Mouse (Mus musculus) MEL (cell line): ENCODE results near the gene Ints14. TPM values are rescaled to one million over a fixed set of nuclear protein-coding genes. Genes with fewer than 3 reads are reported as not detected.
"Not testable (repeated sequence)": the region's sequence is repeated elsewhere in the genome, so short reads cannot be mapped to it uniquely, and the experiment has no call there.

ENCODE experiments used
- DNase-seq: peaks from one replicate; pipeline ENCODE4 v3.0.0; 2011; ENCODE audit warnings: low read depth, low spot score
- H3K27ac ChIP-seq: 2 replicates; pipeline ENCODE4 v1.5.1; 2012; ENCODE audit warnings: low read depth, mild to moderate bottlenecking, control low read depth, low read length, moderate library complexity; ENCODE audit not compliant: control insufficient read depth
- H3K27me3 ChIP-seq, 2 experiments: fragments of 150-350 bp in 1 of 2; sonication (generic) in 1 of 2; 2 replicates each; pipeline ENCODE4 v1.6.1; 2012; ENCODE audit warnings: low read length in 2 of 2, mild to moderate bottlenecking in 2 of 2, improper control_type of control experiment in 1 of 2, moderate library complexity in 1 of 2; ENCODE audit not compliant: insufficient read depth in 2 of 2, control insufficient read depth in 1 of 2
- H3K36me3 ChIP-seq, 2 experiments: 2 replicates each; pipeline ENCODE4 v1.6.1; 2012 to 2014; ENCODE audit warnings: low read length in 2 of 2, improper control_type of control experiment in 1 of 2, inconsistent platforms in 1 of 2, mild to moderate bottlenecking in 1 of 2; ENCODE audit not compliant: insufficient read depth in 2 of 2, control insufficient read depth in 1 of 2
- H3K4me1 ChIP-seq, 2 experiments: fragments of 150-350 bp in 1 of 2; sonication (generic) in 1 of 2; 2 replicates each; pipeline ENCODE4 v1.6.1; 2012; ENCODE audit warnings: low read length in 2 of 2, improper control_type of control experiment in 1 of 2, mild to moderate bottlenecking in 1 of 2; ENCODE audit not compliant: insufficient read depth in 2 of 2, control insufficient read depth in 1 of 2
- H3K4me3 ChIP-seq, 2 experiments: fragments of 150-350 bp in 1 of 2; sonication (generic) in 1 of 2; 2 replicates each; pipeline ENCODE4 v1.5.1; 2012; ENCODE audit warnings: low read depth in 2 of 2, low read length in 2 of 2, mild to moderate bottlenecking in 2 of 2, moderate library complexity in 2 of 2, control low read depth in 1 of 2, improper control_type of control experiment in 1 of 2; ENCODE audit not compliant: control insufficient read depth in 1 of 2, insufficient read depth in 1 of 2
- H3K79me2 ChIP-seq: 2 replicates; pipeline ENCODE4 v1.6.1; 2012; ENCODE audit warnings: mild to moderate bottlenecking, low read length, moderate library complexity; ENCODE audit not compliant: control insufficient read depth, poor library complexity, insufficient read depth
- H3K9ac ChIP-seq: 2 replicates; pipeline ENCODE4 v1.6.1; 2012; ENCODE audit warnings: low read depth, mild to moderate bottlenecking, control low read depth, low read length, moderate library complexity; ENCODE audit not compliant: control insufficient read depth, poor library complexity, severe bottlenecking
- H3K9me3 ChIP-seq: fragments of 150-350 bp; sonication (generic); replicated peaks from 2 replicates; pipeline ENCODE4 v1.6.1; 2012; ENCODE audit warnings: mild to moderate bottlenecking, low read length, improper control_type of control experiment, moderate library complexity; ENCODE audit not compliant: insufficient read depth
- CHD2 ChIP-seq: IDR thresholded peaks from 2 replicates; pipeline ENCODE4 v1.6.1; 2011; ENCODE audit warnings: low read length, improper control_type of control experiment
- CTCF ChIP-seq, 3 experiments: IDR thresholded peaks in 2 of 3; conservative IDR thresholded peaks in 1 of 3; 2 replicates each; pipeline ENCODE4 v1.5.1; 2011 to 2012; ENCODE audit warnings: low read length in 3 of 3, low read depth in 2 of 3, mild to moderate bottlenecking in 2 of 3, improper control_type of control experiment in 1 of 3, inconsistent platforms in 1 of 3, mixed read lengths in 1 of 3, moderate library complexity in 1 of 3; ENCODE audit not compliant: control insufficient read depth in 1 of 3, insufficient read depth in 1 of 3, poor library complexity in 1 of 3, severe bottlenecking in 1 of 3
- ELF1 ChIP-seq: IDR thresholded peaks from 2 replicates; pipeline ENCODE4 v1.6.1; 2014; ENCODE audit warnings: low read depth, mild to moderate bottlenecking, inconsistent platforms, low read length, improper control_type of control experiment, moderate library complexity
- ETS1 ChIP-seq: IDR thresholded peaks from 2 replicates; pipeline ENCODE4 v1.6.1; 2012; ENCODE audit warnings: low read depth, mild to moderate bottlenecking, inconsistent platforms, low read length, improper control_type of control experiment, moderate library complexity
- GABPA ChIP-seq: IDR thresholded peaks from 2 replicates; pipeline ENCODE4 v1.6.1; 2012; ENCODE audit warnings: low read depth, mild to moderate bottlenecking, inconsistent platforms, low read length, improper control_type of control experiment, moderate library complexity
- GATA1 ChIP-seq: IDR thresholded peaks from 2 replicates; pipeline ENCODE4 v1.6.1; 2011; ENCODE audit warnings: low read depth, low read length, improper control_type of control experiment
- HCFC1 ChIP-seq: IDR thresholded peaks from 2 replicates; pipeline ENCODE4 v1.6.1; 2012; ENCODE audit warnings: low read depth, mild to moderate bottlenecking, inconsistent platforms, low read length, improper control_type of control experiment, moderate library complexity
- MEF2A ChIP-seq: IDR thresholded peaks from 2 replicates; pipeline ENCODE4 v1.6.1; 2014; ENCODE audit warnings: low read depth, mild to moderate bottlenecking, inconsistent platforms, low read length, improper control_type of control experiment; ENCODE audit not compliant: poor library complexity, insufficient replicate concordance, severe bottlenecking; ENCODE audit errors: extremely low read depth
- MYC ChIP-seq: IDR thresholded peaks from 2 replicates; pipeline ENCODE4 v1.6.1; 2011; ENCODE audit warnings: low read depth, mild to moderate bottlenecking, low read length, improper control_type of control experiment, moderate library complexity
- NELFE ChIP-seq: IDR thresholded peaks from 2 replicates; pipeline ENCODE4 v1.6.1; 2011; ENCODE audit warnings: low read depth, low read length, improper control_type of control experiment
- NRF1 ChIP-seq: IDR thresholded peaks from 2 replicates; pipeline ENCODE4 v1.6.1; 2014; ENCODE audit warnings: low read depth, mild to moderate bottlenecking, inconsistent platforms, low read length, improper control_type of control experiment, moderate library complexity; ENCODE audit not compliant: poor library complexity, insufficient read depth, severe bottlenecking
- POLR2A ChIP-seq, 2 experiments: IDR thresholded peaks; 2 replicates each; pipeline ENCODE4 v1.6.1; 2011 to 2012; ENCODE audit warnings: low read length in 2 of 2, mild to moderate bottlenecking in 2 of 2, control low read depth in 1 of 2, improper control_type of control experiment in 1 of 2, low read depth in 1 of 2, moderate library complexity in 1 of 2; ENCODE audit not compliant: control insufficient read depth in 1 of 2, insufficient read depth in 1 of 2, poor library complexity in 1 of 2
- POLR2AphosphoS2 ChIP-seq: IDR thresholded peaks from 2 replicates; pipeline ENCODE4 v1.6.1; 2011; ENCODE audit warnings: low read length, improper control_type of control experiment
- POLR2AphosphoS5 ChIP-seq: IDR thresholded peaks from 2 replicates; pipeline ENCODE4 v1.6.1; 2012; ENCODE audit warnings: low read depth, borderline replicate concordance, mild to moderate bottlenecking, inconsistent platforms, low read length, moderate library complexity, mixed read lengths
- RAD21 ChIP-seq: IDR thresholded peaks from 2 replicates; pipeline ENCODE4 v1.6.1; 2011; ENCODE audit warnings: mild to moderate bottlenecking, low read depth, low read length, improper control_type of control experiment
- SMC3 ChIP-seq: IDR thresholded peaks from 2 replicates; pipeline ENCODE4 v1.6.1; 2011; ENCODE audit warnings: low read depth, low read length, improper control_type of control experiment
- TBP ChIP-seq: IDR thresholded peaks from 2 replicates; pipeline ENCODE4 v1.8.0; 2011; ENCODE audit warnings: low read depth, low read length, improper control_type of control experiment
- TCF12 ChIP-seq: IDR thresholded peaks from 2 replicates; pipeline ENCODE4 v1.6.1; 2014; ENCODE audit warnings: low read depth, mild to moderate bottlenecking, inconsistent platforms, low read length, improper control_type of control experiment, moderate library complexity
- UBTF ChIP-seq: IDR thresholded peaks from 2 replicates; pipeline ENCODE4 v1.6.1; 2012; ENCODE audit warnings: low read depth, mild to moderate bottlenecking, inconsistent platforms, low read length, improper control_type of control experiment, moderate library complexity, borderline replicate concordance; ENCODE audit not compliant: insufficient read depth
- USF1 ChIP-seq: IDR thresholded peaks from 2 replicates; pipeline ENCODE4 v1.6.1; 2014; ENCODE audit warnings: low read depth, mild to moderate bottlenecking, inconsistent platforms, low read length, improper control_type of control experiment, moderate library complexity
- ZKSCAN1 ChIP-seq: IDR thresholded peaks from 2 replicates; pipeline ENCODE4 v1.6.1; 2012; ENCODE audit warnings: low read depth, mild to moderate bottlenecking, inconsistent platforms, low read length, improper control_type of control experiment, moderate library complexity
- ZNF384 ChIP-seq: IDR thresholded peaks from 2 replicates; pipeline ENCODE4 v1.6.1; 2012; ENCODE audit warnings: low read depth, mild to moderate bottlenecking, inconsistent platforms, low read length, improper control_type of control experiment
- polyA plus RNA-seq, 2 experiments: library from polyadenylated mRNA; stranded (reverse) in 1 of 2; unstranded in 1 of 2; fragments of >175 nt in 1 of 2; fragments of >200 nt in 1 of 2; gene quantifications; 2 replicates each; pipeline versions ENCODE4 v1.2.1 to v1.2.4; 2012; ENCODE audit warnings: low replicate concordance in 2 of 2, low read depth in 1 of 2; ENCODE audit not compliant: insufficient read length in 2 of 2, insufficient read depth in 1 of 2, missing spikeins in 1 of 2
- total RNA-seq: library from RNA; depleted of rRNA; stranded (reverse); fragments of 300-350 nt; gene quantifications from 2 replicates; pipeline ENCODE4 v1.2.3, GENCODE M21; 2012

The Ints14 gene
- total and polyA plus RNA-seq, 3 experiments, result 37.9 to 54.1 TPM; not detected in 1

GRCm38 (mm10) chr9:64990291-64990690 is 29.6 kb downstream of the Ints14 start:
- no peak for DNase-seq
- Histone ChIP-seq H3K79me2 (no peaks in the 10 kb centered on the region), H3K27me3 (no peaks in the 10 kb centered on the region), H3K9me3 (no peaks in the 10 kb centered on the region), H3K36me3 (peaks cover 0 to 11% of the 10 kb centered on the region in 2 experiments; a peak in 3 of 4 replicates), H3K27ac (no peak overlapping the region), H3K4me3 (no peak overlapping the region), H3K4me1 (no peaks in the 10 kb centered on the region), H3K9ac (no peak overlapping the region)
- no peak for TF ChIP-seq POLR2AphosphoS5
- TF ChIP-seq ELF1, result no peak
- TF ChIP-seq TCF12, result no peak
- TF ChIP-seq NRF1, result no peak

GRCm38 (mm10) chr9:64995464-64995863 is 34.8 kb downstream of the Ints14 start:
- H3K79me2 ChIP-seq, H3K27me3 ChIP-seq, H3K4me1 ChIP-seq: not testable (repeated sequence)
- TF ChIP-seq SMC3 (peak; percentile 29; the same call in 1 of the 2 replicates), CTCF (IDR thresholded peaks at IDR 0.05 in 2 of 3, conservative IDR thresholded peaks at IDR 0.05 in 1 of 3; ENCODE audit: control insufficient read depth in 1 of 3, insufficient read depth in 1 of 3, low read depth in 2 of 3, low read length in 3 of 3, poor library complexity in 1 of 3, severe bottlenecking in 1 of 3) (peak in 2 of 3 experiments; percentile 12 to 37; a peak in 4 of 6 replicates), RAD21 (peak; percentile 19)
- TF ChIP-seq, all 39 proteins: peak for 3; not testable (repeated sequence) for 36
- not testable (repeated sequence) for H3K9ac ChIP-seq, H3K27ac ChIP-seq, H3K4me3 ChIP-seq, DNase-seq, H3K9me3 ChIP-seq
- H3K36me3 ChIP-seq, result peaks cover 0 to 17% of the 10 kb centered on the region in 2 experiments; a peak in 2 of 4 replicates

- no peaks in the 10 kb centered on the region for H3K27me3 ChIP-seq
- H3K79me2 ChIP-seq, result no peaks in the 10 kb centered on the region
- H3K9me3 ChIP-seq, result no peaks in the 10 kb centered on the region
- no peak for DNase-seq
- no peak overlapping the region for H3K9ac ChIP-seq
- peaks cover 0 to 21% of the 10 kb centered on the region in 2 experiments; a peak in 2 of 4 replicates for H3K36me3 ChIP-seq
- H3K4me1 ChIP-seq, result no peaks in the 10 kb centered on the region
- no peak overlapping the region for H3K27ac ChIP-seq
- TF ChIP-seq ZNF384 (no peak), NELFE (no peak), ZKSCAN1 (no peak), POLR2AphosphoS2 (no peak), POLR2A (IDR thresholded peaks at IDR 0.05; ENCODE audit: control insufficient read depth in 1 of 2, insufficient read depth in 1 of 2, low read depth in 1 of 2, low read length in 2 of 2, poor library complexity in 1 of 2) (no peak), USF1 (no peak), GATA1 (no peak), UBTF (no peak), GABPA (no peak), ETS1 (no peak), CHD2 (no peak), HCFC1 (no peak), MYC (no peak), TBP (no peak), MEF2A (no peak)
- TF ChIP-seq, all 39 proteins: peak for 0
- no peak overlapping the region for H3K4me3 ChIP-seq
Measured at GRCm38 (mm10) chr9:65001481-65001880, 40.8 kb downstream of the Ints14 start.
